8 mouse cellular contexts compared by ENCODE assay signal in the genomic region with DNA sequence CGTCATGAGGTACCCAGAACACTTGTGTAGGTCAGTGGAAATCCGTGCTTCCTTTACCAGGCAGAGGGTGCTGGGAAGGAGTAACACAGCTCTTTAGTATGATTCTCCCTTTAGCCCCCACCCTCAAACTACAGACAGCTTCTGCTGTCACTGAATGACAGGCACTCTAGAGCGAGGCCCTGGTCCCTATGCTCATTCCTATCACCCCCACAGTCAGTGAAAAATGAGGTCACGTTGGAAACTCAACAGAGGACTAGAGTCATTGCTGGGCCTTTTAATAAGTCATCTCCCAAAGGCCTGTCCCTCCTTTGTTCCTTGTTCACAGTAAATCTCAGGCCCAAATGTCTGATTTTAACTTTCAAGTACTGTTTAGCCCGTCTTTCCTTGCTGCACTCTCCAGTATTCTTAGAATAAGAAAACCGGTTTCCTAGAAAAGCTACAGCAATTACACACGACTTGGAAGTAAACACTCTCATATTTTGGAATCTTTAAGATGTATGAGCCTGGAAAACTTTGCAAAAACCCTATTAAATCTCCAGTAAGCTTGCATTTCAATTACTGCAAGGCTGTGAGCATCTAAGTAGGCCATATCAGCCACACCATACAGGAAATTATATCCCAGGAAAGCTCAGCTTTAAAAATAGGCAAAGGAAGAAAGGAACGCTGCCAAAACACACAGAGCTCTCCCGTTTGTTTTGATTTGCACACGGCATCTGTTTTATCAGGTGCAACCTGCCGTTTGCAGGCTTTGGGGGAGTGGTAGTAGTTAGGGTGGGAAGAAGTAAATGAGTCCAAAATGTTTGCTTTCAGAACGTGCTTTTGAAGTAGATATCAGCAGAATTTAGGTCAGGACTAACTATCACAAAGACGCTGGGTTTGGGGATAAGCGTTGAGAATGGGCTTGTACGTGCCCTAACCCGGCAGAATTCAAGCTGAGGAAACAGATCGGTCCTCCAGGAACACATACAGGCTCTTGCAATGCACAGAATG. TPM values are rescaled to one million over a fixed set of nuclear protein-coding genes. Genes with fewer than 3 reads are reported as not detected.
A peak's percentile ranks its signal among the peaks of the same experiment; 100 is the strongest.
DNase-seq lines count a peak whose midpoint lies in the region; ATAC-seq and TF ChIP-seq lines count a peak whose summit lies in the region.

No protein-coding gene starts in this region.

- no peak for TF ChIP-seq CTCF in heart, adult 2 months (IDR thresholded peaks at IDR 0.05)

- no peaks in the 10 kb centered on the region for H3K27me3 ChIP-seq in heart, adult 2 months (ENCODE audit: control insufficient read depth, insufficient read depth, low read length)
- no peaks in the 10 kb centered on the region for H3K27me3 ChIP-seq in limb, embryonic 12.5 days
- no peaks in the 10 kb centered on the region for H3K27me3 ChIP-seq in stomach, embryonic 14.5 days (ENCODE audit: control insufficient read depth, insufficient read depth, low read length)

- peak; percentile 31; the same call in 1 of the 2 replicates for TF ChIP-seq EP300 in heart, adult 2 months (IDR thresholded peaks at IDR 0.05; ENCODE audit: insufficient read depth, low read depth, low read length)

- intact Hi-C loops in heart, adult 2 months (cut with DNase I): loop anchor here (2.0 to 5.0 kb wide), 4 partner anchors 41 to 145 kb away; a partner anchor contains a TSS

- no peak for ATAC-seq in limb, embryonic 12.5 days (ENCODE audit: insufficient number of reproducible peaks, insufficient read depth, low FRiP score, low TSS enrichment, low read depth)
- ATAC-seq in stomach, embryonic 14.5 days (ENCODE audit: insufficient number of reproducible peaks, insufficient read depth, low FRiP score, low read depth): peak; percentile 59; the same call in 1 of the 2 replicates

- no peaks in the 10 kb centered on the region for H3K9me3 ChIP-seq in limb, embryonic 12.5 days
- no peaks in the 10 kb centered on the region for H3K9me3 ChIP-seq in stomach, embryonic 14.5 days (ENCODE audit: control insufficient read depth, low read depth, low read length)

- 13% methylated on average over 17 of the region's 17 CpGs for WGBS in heart, adult 2 months
- WGBS in limb, embryonic 12.5 days: 44% methylated on average over 17 of the region's 17 CpGs
- WGBS in stomach, embryonic 14.5 days: 29% methylated on average over 17 of the region's 17 CpGs

- peak; percentile 19 for DNase-seq in gastrocnemius, adult 18-20 months (ENCODE audit: low spot score)
- no peak for DNase-seq in gastrocnemius, postnatal 10 days
- DNase-seq in cerebellum, adult 11 months: peak; percentile 70
- no peak for DNase-seq in heart, adult 2 months
- DNase-seq in adrenal gland, postnatal 14 days: no peak
- DNase-seq in gastrocnemius, postnatal 25 days: no peak

- H3K36me3 ChIP-seq in heart, adult 2 months (ENCODE audit: control insufficient read depth, insufficient read depth, low read length): peaks cover 35% of the 10 kb centered on the region
- no peaks in the 10 kb centered on the region for H3K36me3 ChIP-seq in limb, embryonic 12.5 days
- H3K36me3 ChIP-seq in stomach, embryonic 14.5 days (ENCODE audit: control insufficient read depth, insufficient read depth, low read length): no peaks in the 10 kb centered on the region

- H3K27ac ChIP-seq in heart, adult 2 months: peak overlapping the region; percentile 86
- H3K27ac ChIP-seq in limb, embryonic 12.5 days: peak overlapping the region; percentile 87
- peak overlapping the region; percentile 86 for H3K27ac ChIP-seq in stomach, embryonic 14.5 days (ENCODE audit: low read length)

- no peak for TF ChIP-seq POLR2A in heart, adult 2 months (IDR thresholded peaks at IDR 0.05; ENCODE audit: insufficient read depth, low read depth, low read length)

- 0 out of 2 replicates have a peak overlapping the region, but pooled peaks have one; percentile 0 for H3K4me2 ChIP-seq in limb, embryonic 12.5 days
- H3K4me2 ChIP-seq in stomach, embryonic 14.5 days (replicated peaks; ENCODE audit: low read depth, low read length): no peak overlapping the region

- H3K4me3 ChIP-seq in heart, adult 2 months: peak overlapping the region; percentile 33; the same call in 1 of the 2 replicates
- H3K4me3 ChIP-seq in limb, embryonic 12.5 days (replicated peaks): no peak overlapping the region
- no peak overlapping the region for H3K4me3 ChIP-seq in stomach, embryonic 14.5 days (ENCODE audit: low read depth, low read length)

- peaks cover 2% of the 10 kb centered on the region; the same call in 1 of the 2 replicates for H3K79me2 ChIP-seq in heart, adult 2 months (replicated peaks; ENCODE audit: control insufficient read depth, insufficient read depth, low read length)

- peak overlapping the region; percentile 3 for H3K9ac ChIP-seq in heart, adult 2 months (ENCODE audit: low read depth, low read length)
- no peak overlapping the region for H3K9ac ChIP-seq in limb, embryonic 12.5 days (replicated peaks)
- no peak overlapping the region for H3K9ac ChIP-seq in stomach, embryonic 14.5 days (replicated peaks; ENCODE audit: low read depth, low read length)

- H3K4me1 ChIP-seq in heart, adult 2 months (ENCODE audit: control insufficient read depth, insufficient read depth, low read length): peaks cover 36% of the 10 kb centered on the region
- peaks cover 67% of the 10 kb centered on the region for H3K4me1 ChIP-seq in limb, embryonic 12.5 days (replicated peaks)
- peaks cover 21% of the 10 kb centered on the region for H3K4me1 ChIP-seq in stomach, embryonic 14.5 days (ENCODE audit: control insufficient read depth, insufficient read depth, low read length)

RNA-seq across cellular contexts. Expression of a gene that starts 39.8 kb away (rescaled TPM):
- 10 to 100 TPM; 23.5 to 25.4 TPM for total RNA-seq in gastrocnemius, adult 18-20 months (2021)
- 10 to 100 TPM; 33.0 to 48.7 TPM for total RNA-seq in gastrocnemius, postnatal 10 days (2021)
- 10 to 100 TPM; 34.5 to 36.8 TPM for total RNA-seq in heart, adult 2 months (2021)
- polyA plus RNA-seq in heart, adult 2 months (2012; rRNA removed): 8.5 and 14.7 TPM in 2 replicates
- polyA plus RNA-seq in limb, embryonic 12.5 days (2016; fragmentation: Nextera tagmentation; extraction: Ambion mirVana): 43.8 and 47.5 TPM in 2 replicates
- 55.0 and 58.2 TPM in 2 replicates for polyA plus RNA-seq in stomach, embryonic 14.5 days (2014; fragmentation: Nextera tagmentation; extraction: Ambion mirVana)
- 56.4 and 61.4 TPM in 2 replicates for total RNA-seq in adrenal gland, postnatal 14 days (2021)
- total RNA-seq in gastrocnemius, postnatal 25 days (2021): 10 to 100 TPM; 18.1 to 23.6 TPM

RNA-seq across cellular contexts. Expression of a gene that starts 40.6 kb away (rescaled TPM):
- total RNA-seq in gastrocnemius, adult 18-20 months (2021): 10 to 100 TPM; 10.0 to 11.1 TPM
- 10 to 100 TPM; 21.9 to 27.2 TPM for total RNA-seq in gastrocnemius, postnatal 10 days (2021)
- 10 to 100 TPM; 19.7 to 20.2 TPM for total RNA-seq in heart, adult 2 months (2021)
- polyA plus RNA-seq in heart, adult 2 months (2012; rRNA removed): 14.9 and 27.7 TPM in 2 replicates
- 31.4 and 33.3 TPM in 2 replicates for polyA plus RNA-seq in limb, embryonic 12.5 days (2016; fragmentation: Nextera tagmentation; extraction: Ambion mirVana)
- polyA plus RNA-seq in stomach, embryonic 14.5 days (2014; fragmentation: Nextera tagmentation; extraction: Ambion mirVana): 52.6 and 55.6 TPM in 2 replicates
- 47.1 and 48.2 TPM in 2 replicates for total RNA-seq in adrenal gland, postnatal 14 days (2021)
- 10 to 100 TPM; 10.3 to 12.6 TPM for total RNA-seq in gastrocnemius, postnatal 25 days (2021)

Comparison
In these comparisons a context has a peak if more than half of its experiments do, and no peak if none do; other contexts are left out.
1. DNase-seq: peak in gastrocnemius, adult 18-20 months (single experiment) and cerebellum, adult 11 months (single experiment); none in gastrocnemius, postnatal 10 days (single experiment), heart, adult 2 months (0 of 2), adrenal gland, postnatal 14 days (single experiment) and gastrocnemius, postnatal 25 days (single experiment).
2. Peak in every context shown above with its lines, with median percentiles within 50 percentile points of each other: H3K27ac ChIP-seq.